Mouse (Mus musculus): ENCODE results near the gene Pitx3.

- TF ChIP-seq GATA1 (IDR thresholded peaks at IDR 0.05; ENCODE audit: low read length) (no peak), TAL1 (IDR thresholded peaks at IDR 0.05; ENCODE audit: low read length) (no peak)
Observed at GRCm38 (mm10) chr19:46094144-46094543, 54.0 kb downstream of the Pitx3 start.
